Mouse (Mus musculus) gastrocnemius, postnatal 4 days (tissue): Measurements from ENCODE around the gene A130010J15Rik. TPM values are rescaled to one million over a fixed set of nuclear protein-coding genes. Genes with fewer than 3 reads are reported as not detected.

ENCODE experiments used
- DNase-seq, 2 experiments: peaks; one replicate each; pipeline ENCODE4 v3.0.0; 2021 to 2022; ENCODE audit warnings: low spot score in 2 of 2, mixed read lengths in 2 of 2
- long read RNA-seq, 2 experiments: library from polyadenylated mRNA; stranded (forward); transcript quantifications; one replicate each; pipeline ENCODE4 v2.0.0; 2021
- total RNA-seq, 2 experiments: library from RNA; stranded (reverse); gene quantifications; 2 replicates each; pipeline ENCODE4 v1.2.3; 2021

The A130010J15Rik gene
- total RNA-seq, result 1 to 10 TPM; 6.6 to 7.2 TPM
- long read RNA-seq, experiment 1, transcript A130010J15Rik-201 (2 exons, 2,257 nt), result major isoform, 8 of 12 reads
- long read RNA-seq, experiment 1, partial matches to known transcripts, result 0 of 12 reads
- long read RNA-seq, experiment 1, other reads (novel, unspliced or antisense), result 3 of 12 reads
- long read RNA-seq, experiment 2, transcript A130010J15Rik-201 (2 exons, 2,257 nt), result major isoform, 5 of 12 reads
- long read RNA-seq, experiment 2, partial matches to known transcripts, result 0 of 12 reads
- long read RNA-seq, experiment 2, other reads (novel, unspliced or antisense), result 4 of 12 reads

- no peak for DNase-seq
These were observed at the start of gene A130010J15Rik for GRCm38 (mm10) chr1:193167746-193168145. A130010J15Rik (plus strand) TSS chr1:193168046.

- no peak for DNase-seq
These were observed 45.1 kb upstream of the A130010J15Rik start for GRCm38 (mm10) chr1:193122793-193123192.

- DNase-seq, result no peak
These were observed 44.6 kb upstream of the A130010J15Rik start for GRCm38 (mm10) chr1:193123290-193123689.

GRCm38 (mm10) chr1:193125835-193126234 lies 42.0 kb upstream of the A130010J15Rik start:
- DNase-seq, result no peak

- no peak for DNase-seq
These were observed 39.8 kb upstream of the A130010J15Rik start for GRCm38 (mm10) chr1:193128055-193128454.

- DNase-seq, result no peak
These were observed 38.5 kb upstream of the A130010J15Rik start for GRCm38 (mm10) chr1:193129321-193129720.

GRCm38 (mm10) chr1:193129786-193130455 lies 37.9 kb upstream of the A130010J15Rik start, which contains the start of gene Diexf:
Diexf (minus strand) TSS chr1:193130272.
- peak; percentile 95 to 98 for DNase-seq

GRCm38 (mm10) chr1:193130456-193130825 lies 37.4 kb upstream of the A130010J15Rik start:
- DNase-seq, result no peak

- no peak for DNase-seq
These were observed 37.0 kb upstream of the A130010J15Rik start for GRCm38 (mm10) chr1:193130839-193131238.

GRCm38 (mm10) chr1:193131311-193131948 lies 36.4 kb upstream of the A130010J15Rik start:
- DNase-seq, result no peak

GRCm38 (mm10) chr1:193132385-193132784 lies 35.5 kb upstream of the A130010J15Rik start:
- DNase-seq, result no peak

GRCm38 (mm10) chr1:193133726-193134125 lies 34.1 kb upstream of the A130010J15Rik start:
- no peak for DNase-seq

GRCm38 (mm10) chr1:193138087-193138486 lies 29.8 kb upstream of the A130010J15Rik start:
- no peak for DNase-seq

- DNase-seq, result no peak
These were observed 29.2 kb upstream of the A130010J15Rik start for GRCm38 (mm10) chr1:193138669-193139068.

- DNase-seq, result no peak
These were observed 26.7 kb upstream of the A130010J15Rik start for GRCm38 (mm10) chr1:193141118-193141517.

- no peak for DNase-seq
These were observed 25.3 kb upstream of the A130010J15Rik start for GRCm38 (mm10) chr1:193142517-193143062.

- no peak for DNase-seq
These were observed 23.3 kb upstream of the A130010J15Rik start for GRCm38 (mm10) chr1:193144516-193144915.

- no peak for DNase-seq
These were observed 22.7 kb upstream of the A130010J15Rik start for GRCm38 (mm10) chr1:193145101-193145500.

GRCm38 (mm10) chr1:193146416-193146815 lies 21.4 kb upstream of the A130010J15Rik start:
- DNase-seq, result no peak

GRCm38 (mm10) chr1:193149231-193149630 lies 18.6 kb upstream of the A130010J15Rik start:
- no peak for DNase-seq

- peak in 1 of 2 experiments; percentile 17 for DNase-seq
These were observed 16.7 kb upstream of the A130010J15Rik start for GRCm38 (mm10) chr1:193151134-193151533.

GRCm38 (mm10) chr1:193152872-193153271 lies 15.0 kb upstream of the A130010J15Rik start, which contains the start of gene Irf6:
Irf6 (plus strand) TSS chr1:193153111.
- peak in 1 of 2 experiments; percentile 11 for DNase-seq
